Mouse (Mus musculus): ENCODE results near the gene Pik3c2b.

- TF ChIP-seq USF1 (IDR thresholded peaks at IDR 0.05; ENCODE audit: low read depth) (no peak), CTCF (IDR thresholded peaks at IDR 0.05; ENCODE audit: control insufficient read depth, insufficient read depth, insufficient read length) (no peak), MAX (IDR thresholded peaks at IDR 0.05) (no peak)
These were observed 4.5 kb downstream of the Pik3c2b start for GRCm38 (mm10) chr1:133050001-133050431.

All from C2C12 (cell line).